Mouse (Mus musculus) cerebellum, postnatal 36 days (tissue): ENCODE measurements around the gene B830017H08Rik.

Experiments used
- DNase-seq, 2 experiments: peaks; one replicate each; pipeline ENCODE4 v3.0.0; 2021 to 2022; ENCODE audit warnings: mixed read lengths in 2 of 2

B830017H08Rik gene

DNA sequence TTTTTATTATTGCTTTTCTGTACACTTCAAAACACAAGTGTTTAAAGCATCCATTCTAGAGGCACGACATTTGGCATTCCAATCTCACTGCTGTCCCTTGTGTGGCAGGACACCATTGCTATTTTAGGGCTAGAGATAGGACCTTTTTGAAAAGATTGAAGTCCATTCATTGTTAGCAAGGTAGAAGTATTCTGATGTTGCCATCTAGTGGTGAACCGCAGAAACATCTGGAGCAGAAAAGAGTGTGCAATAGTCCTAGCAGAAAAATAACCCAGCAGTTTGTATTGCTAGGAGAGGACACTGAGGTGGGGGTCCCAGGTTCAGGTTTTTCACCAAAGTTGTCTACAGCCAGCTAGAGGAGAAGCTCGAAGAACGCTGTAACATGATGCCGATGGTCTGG, 20.8 kb upstream of the B830017H08Rik start:
- no peak for DNase-seq

DNA sequence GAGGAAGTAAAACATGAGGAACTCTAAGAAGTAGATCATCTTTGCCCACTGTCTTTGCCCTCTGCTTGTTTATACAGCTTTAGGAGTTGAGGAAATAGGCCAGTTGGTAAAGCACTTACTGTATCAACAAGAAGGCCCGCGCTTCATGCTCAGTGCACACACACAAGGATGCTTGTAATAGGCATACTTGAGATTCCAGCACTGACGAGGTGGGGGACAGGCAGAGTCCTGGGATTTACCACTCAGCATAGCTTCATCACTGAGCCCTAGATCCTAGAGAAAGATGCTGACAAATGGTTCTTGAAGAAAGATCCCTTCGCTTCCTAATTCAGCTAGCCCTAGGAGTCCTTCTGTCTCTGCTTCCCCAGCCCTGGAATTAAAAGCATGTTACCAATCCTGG, 19.7 kb upstream of the B830017H08Rik start:
- DNase-seq = no peak

DNA sequence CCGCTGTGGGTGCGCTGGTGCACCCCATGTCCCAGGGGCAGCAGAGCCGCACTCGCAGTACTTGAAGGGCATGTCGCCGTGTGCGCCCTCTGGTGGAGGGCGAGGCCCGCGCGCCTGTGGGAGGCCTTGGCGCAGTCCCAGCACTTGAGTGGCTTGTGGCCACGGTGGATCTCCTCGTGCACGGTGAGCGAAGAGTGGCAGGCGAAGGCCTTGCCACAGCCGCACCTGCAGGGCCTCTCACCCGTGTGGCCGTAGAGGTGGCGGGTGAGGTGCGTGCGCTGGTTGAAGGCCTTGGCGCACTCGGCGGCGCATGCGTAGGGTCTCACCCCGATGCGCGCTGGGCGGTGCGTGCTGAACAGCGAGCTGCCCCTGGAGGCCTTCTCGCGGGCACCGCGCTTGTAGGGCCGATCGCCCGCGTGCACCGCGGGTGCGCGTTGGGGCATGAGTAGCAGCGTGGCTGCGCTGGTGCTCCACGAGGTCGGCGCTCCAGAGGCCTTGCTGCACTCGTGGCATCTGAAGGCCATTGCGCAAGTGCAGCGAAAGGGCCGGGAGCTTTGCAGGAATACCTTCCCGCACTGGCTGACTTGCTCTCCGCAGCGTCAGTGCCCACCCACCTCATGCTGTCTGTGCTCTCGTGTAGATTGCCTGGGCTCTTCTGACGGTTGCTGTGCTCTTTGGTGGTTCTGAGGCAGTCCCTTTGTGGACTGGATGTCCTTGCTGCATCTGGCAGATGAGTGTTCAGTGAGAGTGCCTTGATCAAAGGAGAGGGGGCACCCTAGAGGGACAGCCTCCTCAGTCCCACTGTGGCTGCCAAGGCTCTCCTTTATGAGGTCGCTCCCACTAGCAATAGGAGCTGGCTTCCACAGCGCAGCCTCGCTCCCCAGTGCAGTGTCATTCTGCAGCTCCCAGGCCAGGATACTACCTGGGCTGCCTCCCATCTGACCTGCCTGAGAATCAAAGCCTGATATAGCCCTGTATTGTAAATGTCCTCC, 17.2 kb upstream of the B830017H08Rik start:
- peak; percentile 63 to 66 for DNase-seq

DNA sequence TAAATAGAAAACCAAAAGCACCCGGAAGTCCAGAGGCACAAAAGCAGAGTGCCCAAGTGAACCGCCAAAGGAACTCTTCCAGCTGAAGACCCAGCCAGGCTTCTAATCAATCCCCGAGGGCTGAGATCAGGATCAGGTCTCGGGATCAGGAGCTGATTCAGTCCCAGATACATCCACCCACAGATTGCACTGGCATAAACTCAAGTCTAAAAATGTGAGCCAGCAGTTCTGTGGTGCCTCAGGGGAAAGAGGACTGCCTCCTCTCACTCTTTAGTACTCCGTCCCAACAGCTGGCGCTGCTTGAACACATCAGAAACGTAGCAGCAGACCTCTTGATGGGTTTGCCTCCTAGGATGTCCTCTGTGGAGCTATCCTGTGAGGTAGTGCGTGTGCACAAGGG, 16.4 kb upstream of the B830017H08Rik start:
- no peak for DNase-seq

DNA sequence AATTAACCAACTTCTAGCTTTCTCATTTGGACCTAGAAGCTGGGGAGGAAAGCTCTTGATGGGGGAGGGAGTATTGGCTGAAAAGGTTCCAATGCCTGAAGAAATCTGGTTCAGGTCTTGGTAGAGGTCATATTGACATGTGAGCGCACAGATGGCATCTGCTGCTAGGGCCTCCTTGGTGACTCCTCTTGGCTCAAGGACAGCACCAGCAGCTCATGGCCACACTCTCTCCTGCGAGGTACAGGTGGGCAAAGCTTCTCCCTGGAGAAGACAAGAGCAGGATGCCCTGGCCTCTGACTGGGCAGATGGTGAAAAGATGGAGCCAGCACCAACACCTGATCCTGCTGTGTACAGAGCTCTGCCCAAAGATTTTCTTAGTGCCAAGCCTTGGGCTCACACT, 6.4 kb upstream of the B830017H08Rik start:
- peak; percentile 57 to 67 for DNase-seq

DNA sequence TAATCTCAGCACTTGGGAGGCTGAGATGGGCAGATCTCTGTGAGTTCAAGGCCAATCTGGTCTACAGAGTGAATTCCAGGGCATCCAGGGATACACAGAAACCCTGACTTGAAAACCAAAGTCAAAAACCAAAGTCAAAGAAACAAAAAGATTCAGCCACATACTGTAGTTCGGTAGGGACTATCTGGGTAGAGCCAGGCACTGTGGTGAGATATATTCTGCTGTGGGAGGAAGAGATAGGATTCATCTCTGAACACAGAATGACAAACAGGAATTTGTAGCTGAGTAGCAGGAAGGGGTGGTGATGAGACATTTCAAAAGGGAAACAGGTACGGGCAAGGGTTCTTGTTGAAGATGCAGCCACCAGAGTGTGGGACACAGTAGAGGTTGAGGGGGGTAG, 4.7 kb upstream of the B830017H08Rik start:
- no peak for DNase-seq

DNA sequence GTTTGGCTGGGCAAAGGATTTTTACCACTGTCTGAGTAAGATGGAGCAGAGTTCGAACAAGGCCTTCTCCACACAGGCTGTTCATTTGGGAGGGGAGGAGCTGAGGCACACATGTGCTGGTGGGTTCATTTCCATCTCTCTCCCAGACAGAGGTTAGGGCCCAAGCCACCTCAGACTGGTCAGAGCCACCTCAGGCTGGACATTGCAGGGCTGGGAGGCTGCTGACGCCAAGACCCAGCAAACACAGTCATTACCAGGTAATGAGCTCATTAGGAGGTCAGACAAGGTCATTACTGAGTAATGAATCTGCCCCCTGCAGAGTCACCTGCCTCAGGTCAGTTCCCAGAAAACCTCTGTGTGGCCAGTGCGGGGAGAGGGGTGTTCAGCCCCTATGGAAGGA, 4.1 kb upstream of the B830017H08Rik start:
- no peak for DNase-seq

DNA sequence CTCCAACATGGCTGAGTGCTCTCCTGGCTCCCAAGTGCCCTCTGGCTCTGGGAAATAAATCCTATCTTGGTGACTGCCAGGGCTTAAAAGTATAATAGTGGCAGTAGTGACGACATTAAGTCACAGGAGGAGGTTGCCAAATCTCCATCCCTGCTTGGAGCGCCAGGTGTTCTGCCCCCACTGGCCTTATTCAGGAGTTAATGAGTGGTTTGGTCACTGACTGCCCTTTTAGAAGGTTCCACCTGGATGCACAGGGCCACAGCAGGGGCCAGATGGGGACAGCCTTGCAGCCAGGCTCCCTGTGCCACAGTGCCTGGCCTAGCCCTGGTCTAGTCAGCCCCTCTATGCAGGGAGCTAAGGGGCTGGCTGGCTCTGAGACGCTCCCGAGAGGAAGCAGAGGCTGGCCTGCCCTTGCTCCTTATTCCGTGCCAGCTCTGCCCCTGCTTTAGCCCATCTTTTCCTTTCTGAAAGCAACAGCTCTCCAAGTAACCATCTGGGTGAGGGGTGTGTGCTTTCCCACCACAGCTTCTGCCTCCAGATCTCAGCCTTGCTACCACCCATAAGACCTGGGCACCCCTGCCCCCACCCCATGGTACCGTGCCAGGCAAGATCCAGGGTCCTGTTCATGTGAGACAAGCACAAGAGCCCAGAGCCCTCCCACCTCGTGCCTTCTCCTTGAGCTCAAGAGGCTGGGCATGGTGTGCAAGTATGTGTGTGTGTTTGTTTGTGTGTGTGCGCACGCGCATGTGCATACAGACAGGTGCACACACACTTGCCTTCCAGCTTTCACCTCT, 2.3 kb upstream of the B830017H08Rik start:
- no peak for DNase-seq

DNA sequence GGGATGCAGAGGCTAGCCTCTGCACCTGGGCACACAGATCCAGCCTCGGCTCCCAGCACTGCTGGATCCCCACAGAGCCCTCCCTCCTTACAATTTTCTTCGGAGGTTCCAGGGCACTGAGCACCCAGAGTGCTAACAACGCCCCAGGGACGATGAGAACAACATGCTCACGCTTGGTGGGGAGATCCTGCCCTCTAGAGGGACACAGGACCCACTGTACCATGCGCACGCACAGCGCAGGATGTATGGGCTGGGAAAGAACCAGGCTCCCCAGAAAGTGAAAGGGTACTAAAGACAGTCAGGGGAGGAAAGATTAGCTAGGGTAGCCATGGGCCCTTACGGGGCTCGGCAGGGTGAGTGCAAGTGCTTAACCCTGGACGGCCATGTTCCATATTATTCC, 1.1 kb upstream of the B830017H08Rik start:
- DNase-seq = no peak

DNA sequence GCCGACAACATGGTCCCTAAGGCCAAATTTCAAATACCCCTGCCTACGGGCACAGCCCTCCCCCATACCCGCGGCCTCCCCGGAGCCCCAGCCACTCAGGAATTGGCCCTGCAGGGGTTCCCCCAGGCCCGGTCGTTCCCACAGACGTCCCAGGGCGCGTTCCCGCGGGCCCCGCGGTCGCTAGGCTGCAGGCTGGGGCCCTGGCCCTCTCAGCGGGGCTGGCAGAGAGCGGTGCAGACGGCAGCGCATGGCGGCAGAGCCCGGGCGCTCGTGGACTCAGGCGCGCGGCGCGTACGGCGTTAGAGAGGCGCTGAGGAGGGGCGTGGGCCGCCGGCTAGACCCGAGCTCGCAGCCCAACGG, 380 bp downstream of the B830017H08Rik start:
- peak; percentile 58 to 59 for DNase-seq

DNA sequence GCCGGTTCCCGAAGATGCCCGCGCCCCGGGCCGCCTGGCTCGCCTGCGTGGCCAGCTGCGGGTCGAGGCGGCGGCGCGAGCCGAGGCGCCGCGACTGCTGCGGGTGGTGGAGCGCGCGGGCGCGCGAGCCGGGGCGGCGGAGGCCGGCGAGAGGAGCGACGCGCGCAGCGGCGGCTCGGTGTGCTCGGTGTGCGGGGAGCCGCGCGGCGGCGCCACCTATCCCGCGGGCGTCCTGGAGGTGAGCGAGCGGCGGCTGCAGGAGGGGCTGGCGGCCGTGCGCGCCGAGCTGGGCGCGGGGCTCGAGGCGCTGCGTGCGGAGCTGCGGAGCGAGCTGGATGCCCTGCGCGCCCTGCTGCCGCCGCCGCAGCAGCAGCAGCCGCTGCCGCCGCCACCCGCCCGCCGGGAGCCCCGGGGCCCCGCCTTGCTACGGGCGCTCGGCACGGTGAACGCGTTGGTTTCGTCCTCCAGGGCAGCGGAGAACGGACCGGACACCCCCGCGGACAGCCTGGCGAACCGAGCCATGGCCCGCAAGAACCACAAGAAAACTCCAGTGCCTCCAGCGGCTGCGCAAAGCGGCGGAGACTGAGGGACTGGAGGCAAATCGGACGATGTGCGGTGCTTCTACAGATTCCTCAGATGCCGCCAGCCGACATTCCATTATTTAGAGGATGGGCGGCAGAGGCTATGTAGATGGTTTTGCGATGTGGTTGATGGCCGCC, 919 bp downstream of the B830017H08Rik start:
- peak; percentile 65 to 74 for DNase-seq

DNA sequence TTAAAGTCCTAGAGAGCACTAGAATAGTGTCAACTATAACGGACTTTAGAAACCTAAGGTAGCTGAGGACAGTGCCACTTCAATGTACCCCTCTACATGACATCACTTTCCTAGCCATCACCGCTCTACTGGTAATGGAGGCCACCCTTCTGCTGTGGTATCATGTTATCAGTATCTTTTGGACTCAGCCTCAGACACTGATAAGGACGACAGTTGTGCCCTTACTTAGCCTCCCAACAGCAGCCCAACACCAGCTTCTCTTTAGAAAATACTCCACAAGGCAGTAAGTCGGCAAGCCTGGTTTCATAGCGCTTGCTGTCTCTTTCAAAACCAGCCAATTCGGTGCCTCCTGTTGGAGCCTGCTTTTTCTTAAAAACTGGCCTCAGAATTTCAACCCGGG, 1.6 kb downstream of the B830017H08Rik start:
- no peak for DNase-seq

DNA sequence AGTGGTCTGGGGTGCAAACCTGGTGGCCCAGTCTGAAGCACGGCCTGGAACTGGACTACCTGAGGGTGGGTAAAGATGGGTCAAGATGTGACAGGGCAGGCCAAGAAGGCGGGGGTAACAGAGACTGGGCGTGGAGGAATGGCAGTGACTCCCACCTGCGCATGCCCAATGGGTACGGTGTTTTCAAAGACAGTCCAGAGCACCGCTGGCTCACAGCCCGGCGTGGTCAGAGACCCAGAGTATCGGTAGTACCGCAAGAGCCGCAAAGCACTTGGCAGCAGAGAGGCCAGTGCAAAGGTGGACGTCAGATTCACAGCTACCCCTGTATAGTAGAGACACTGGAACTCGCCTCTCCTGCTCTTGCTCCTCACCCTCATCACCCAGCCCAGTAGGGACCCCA, 2.6 kb downstream of the B830017H08Rik start:
- DNase-seq = no peak

DNA sequence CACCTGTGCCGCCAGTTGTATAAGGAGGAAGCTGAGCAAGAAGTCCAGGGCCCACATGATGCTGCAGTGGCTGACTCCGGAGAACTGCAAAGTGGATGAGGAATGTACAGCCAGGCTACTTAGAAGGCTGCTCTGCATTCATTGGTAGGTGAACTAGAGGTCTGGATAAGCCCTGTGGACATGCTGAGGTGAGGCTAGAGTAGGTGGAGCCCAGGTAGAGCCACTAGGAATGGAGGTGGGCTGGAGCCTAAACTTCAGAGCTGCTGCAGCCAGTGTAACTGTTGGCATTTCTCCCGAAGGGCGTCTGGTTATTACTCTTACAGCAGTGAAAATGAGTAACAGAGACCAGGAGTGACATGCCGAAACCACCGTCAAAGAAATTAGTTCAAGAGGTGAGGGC, 5.1 kb downstream of the B830017H08Rik start, which contains the start of gene Car15:
Gene Car15, minus strand, starts transcription at position 314 of the 400 bp plus-strand sequence.
- DNase-seq = no peak

DNA sequence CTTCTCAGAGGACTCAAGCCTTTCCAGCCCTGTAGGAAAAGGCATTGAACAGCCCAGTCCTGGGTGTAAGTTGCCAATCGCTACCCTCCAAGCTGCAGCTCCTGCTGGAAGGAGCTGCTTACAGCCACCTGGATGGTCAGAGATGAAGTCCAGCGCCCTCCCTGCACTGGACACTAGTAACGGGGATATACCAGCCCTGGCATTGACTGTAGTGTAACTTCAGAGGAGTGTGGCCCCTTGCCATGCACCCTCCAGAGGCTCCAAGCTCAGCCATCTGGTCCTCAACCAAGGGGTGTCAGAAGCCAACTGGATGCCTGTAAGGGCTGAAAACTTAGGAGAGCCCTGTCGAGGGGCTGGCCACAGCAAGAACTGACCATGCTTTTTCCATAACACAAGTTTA, 7.1 kb downstream of the B830017H08Rik start:
- DNase-seq = peak; percentile 79

DNA sequence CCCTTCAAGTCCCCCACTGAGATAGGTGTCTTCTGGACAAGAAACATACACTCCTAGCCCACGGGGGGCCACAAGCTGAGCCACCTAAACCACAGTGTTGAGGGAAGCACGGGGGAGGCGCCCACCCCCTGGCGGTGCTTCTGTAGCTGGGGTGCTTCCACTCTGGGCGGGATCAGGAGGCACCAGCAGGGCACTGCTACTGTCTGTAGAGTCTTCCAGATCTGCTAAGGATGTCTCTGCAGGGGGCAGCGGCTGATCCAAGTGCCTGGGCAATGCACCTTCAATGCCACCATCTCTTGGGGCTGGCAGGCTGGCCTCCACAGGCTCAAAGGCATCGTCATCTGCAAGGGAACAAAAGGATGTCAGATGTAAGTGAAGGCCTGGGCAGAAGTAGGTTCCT, 9.5 kb downstream of the B830017H08Rik start:
- DNase-seq = peak; percentile 49 to 53

DNA sequence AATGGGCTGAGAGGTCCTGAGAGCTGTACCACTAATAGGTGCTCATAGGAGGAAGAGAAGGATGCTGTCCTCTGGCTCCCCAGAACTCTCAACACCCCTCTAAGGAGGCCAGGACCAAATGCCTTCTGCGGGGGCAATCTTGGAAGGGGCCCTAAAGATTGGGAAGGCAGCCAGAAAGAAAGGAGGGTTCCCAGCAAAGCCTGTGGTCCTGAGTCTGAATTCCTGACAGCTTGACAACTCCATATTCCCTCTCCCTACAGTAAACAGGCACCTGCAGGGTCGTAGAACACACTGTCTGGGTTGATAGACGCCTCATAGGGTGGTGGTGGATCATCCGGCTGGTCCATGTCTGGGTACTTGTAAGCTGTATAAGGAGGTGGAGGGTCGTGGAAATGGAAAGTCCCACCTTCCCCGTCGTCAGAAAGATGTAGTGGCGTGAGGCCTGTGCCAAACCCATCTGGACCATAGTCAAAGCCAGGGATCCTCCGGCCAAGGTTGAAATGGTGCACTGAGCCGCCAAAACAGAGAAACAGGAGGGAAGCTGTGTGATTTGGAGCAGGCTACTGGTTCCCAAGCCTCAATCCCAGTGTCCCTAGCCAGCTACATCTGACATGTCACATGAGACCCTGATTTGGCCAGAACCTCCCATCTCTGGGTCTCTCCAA, 10.9 kb downstream of the B830017H08Rik start:
- peak; percentile 57 to 61 for DNase-seq

DNA sequence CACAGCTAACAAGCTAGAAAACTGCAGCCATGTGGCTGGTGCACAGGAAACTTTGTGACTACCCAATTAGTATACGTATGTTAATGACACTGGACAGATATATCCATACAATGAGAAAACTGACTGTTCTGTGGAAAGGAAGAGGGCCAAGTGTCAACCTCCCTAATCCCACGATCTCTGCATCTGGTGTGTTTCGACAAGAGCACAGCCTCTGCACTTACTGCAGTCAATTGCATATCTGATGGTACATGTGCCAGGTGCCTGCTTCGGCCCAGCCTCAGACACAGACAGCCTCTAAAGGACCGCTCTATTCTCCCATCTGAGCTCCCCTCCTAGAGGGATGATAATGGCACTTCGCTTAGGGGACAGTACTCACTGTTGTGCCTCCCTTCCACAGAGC, 15.5 kb downstream of the B830017H08Rik start:
- DNase-seq = no peak

DNA sequence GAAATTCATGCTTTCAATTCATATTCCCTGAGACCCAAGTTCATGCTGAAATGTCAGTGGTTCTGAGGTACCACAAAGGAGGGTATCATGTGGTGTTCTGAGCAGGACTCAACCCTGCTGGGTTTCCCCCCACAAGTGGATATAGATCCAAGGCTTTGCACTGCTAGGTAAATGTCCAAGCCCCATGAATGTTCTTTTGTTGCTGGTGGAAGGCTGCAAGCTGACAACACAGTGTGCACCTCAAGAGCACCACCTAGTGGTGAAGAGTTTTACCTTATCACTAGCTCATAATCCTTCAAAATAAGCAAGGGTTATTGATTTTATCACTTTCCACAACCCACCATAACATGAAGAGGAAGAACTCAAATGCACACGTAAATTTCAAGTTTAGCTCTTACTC, 16.0 kb downstream of the B830017H08Rik start:
- DNase-seq = peak; percentile 53 to 71

DNA sequence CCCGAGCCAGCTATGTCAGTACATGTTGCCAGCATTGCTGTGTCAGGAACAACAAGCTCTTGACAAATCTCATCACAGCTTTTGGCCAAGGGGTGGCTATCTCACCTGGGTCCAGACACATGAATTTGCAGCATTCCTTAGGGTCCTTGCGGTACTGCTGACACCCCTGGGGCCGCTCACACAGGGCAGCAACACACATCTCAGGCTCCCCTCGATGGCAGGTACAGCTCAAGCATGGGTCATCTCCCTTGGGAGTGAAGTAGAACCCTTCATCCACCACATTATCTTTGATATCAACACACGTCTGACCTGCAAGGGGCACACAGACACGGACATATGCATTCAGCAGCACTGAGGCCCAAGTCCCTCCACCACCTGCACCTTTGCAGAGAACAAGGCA, 16.6 kb downstream of the B830017H08Rik start:
- no peak for DNase-seq

DNA sequence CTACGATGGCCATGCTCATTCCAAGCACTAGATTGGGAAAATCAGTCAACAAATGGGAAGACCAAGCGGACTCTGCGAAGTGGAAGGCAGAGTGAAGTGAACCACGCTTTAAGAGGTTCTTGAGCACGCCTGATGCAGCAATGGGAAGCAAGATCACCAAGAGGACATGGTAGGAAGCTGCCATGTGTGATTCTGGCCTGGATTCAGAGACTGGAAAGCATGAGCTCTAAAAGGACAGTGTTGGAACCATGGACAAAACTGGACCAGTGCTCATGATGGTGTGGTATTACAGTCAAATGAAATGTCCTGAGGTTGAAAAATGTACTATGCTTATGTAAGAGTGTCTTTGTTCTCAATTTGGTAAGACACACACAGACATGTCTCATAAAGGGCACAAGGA, 18.4 kb downstream of the B830017H08Rik start:
- DNase-seq = no peak

DNA sequence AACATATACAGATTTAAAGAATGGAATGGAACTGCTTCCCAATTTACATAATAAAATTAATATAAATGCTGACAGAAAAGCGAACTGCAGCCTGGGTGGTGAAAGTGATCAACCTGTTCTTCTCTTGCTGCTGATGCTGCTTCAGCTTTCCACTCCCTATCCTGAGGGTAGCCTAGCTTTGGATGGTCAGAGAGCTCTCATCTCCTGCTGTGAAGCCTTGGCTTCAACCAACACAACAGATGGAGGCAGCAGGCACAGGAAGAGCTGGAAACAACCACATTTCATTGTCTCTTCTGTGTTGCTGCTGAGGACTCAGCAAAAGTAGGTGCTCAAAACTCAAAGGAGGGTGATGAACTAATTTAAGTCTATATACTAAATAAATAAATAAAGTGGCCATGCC, 18.9 kb downstream of the B830017H08Rik start:
- DNase-seq = peak; percentile 88 to 91

DNA sequence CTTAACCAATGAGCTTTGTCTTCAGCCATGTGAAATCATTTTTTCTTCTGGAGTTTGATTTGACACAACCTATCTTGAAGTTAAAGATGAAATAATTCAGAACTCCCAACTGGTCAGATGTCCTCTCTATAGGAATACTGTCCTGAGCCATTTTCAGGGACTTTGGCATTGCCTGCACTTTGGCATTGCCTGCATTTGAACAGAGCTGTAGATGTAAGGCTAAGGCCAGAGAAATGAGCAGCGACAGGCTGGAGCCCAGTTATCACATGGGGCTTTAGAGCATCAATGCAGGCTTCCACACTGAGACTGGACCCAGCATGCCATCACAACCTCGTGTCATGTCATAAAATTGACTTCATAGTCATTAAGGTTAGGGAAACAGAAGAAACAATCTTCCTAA, 20.3 kb downstream of the B830017H08Rik start:
- no peak for DNase-seq
